Mouse (Mus musculus) kidney, embryonic 16.5 days (tissue): ENCODE results near the gene Smtnl1. TPM values are rescaled to one million over a fixed set of nuclear protein-coding genes. Genes with fewer than 3 reads are reported as not detected.

Experiments
- ATAC-seq: fragments of 200-750 bp; cut with Nextera tagmentation; 2 replicates; pipeline ENCODE4 v1.8.0; 2017; ENCODE audit warnings: moderate TSS enrichment; ENCODE audit not compliant: low FRiP score, low TSS enrichment
- H3K27ac ChIP-seq: fragments of 300-500 bp; sonication (generic); 2 replicates; pipeline ENCODE4 v1.5.1; 2014; ENCODE audit warnings: low read length
- H3K27me3 ChIP-seq: fragments of 300-500 bp; sonication (generic); 2 replicates; pipeline ENCODE4 v1.6.1; 2014; ENCODE audit warnings: low read length, control low read depth, mixed read lengths; ENCODE audit not compliant: insufficient read depth
- H3K36me3 ChIP-seq: fragments of 300-500 bp; sonication (generic); 2 replicates; pipeline ENCODE4 v1.6.1; 2014; ENCODE audit warnings: low read length, control low read depth, mixed read lengths; ENCODE audit not compliant: insufficient read depth
- H3K4me1 ChIP-seq: fragments of 300-500 bp; sonication (generic); 2 replicates; pipeline ENCODE4 v1.6.1; 2014; ENCODE audit warnings: low read length, control low read depth, mixed read lengths; ENCODE audit not compliant: insufficient read depth
- H3K4me2 ChIP-seq: fragments of 300-500 bp; sonication (generic); replicated peaks from 2 replicates; pipeline ENCODE4 v1.6.1; 2014; ENCODE audit warnings: low read depth, low read length
- H3K4me3 ChIP-seq: fragments of 300-500 bp; sonication (generic); 2 replicates; pipeline ENCODE4 v1.5.1; 2014; ENCODE audit warnings: mild to moderate bottlenecking, low read length
- H3K9ac ChIP-seq: fragments of 300-500 bp; sonication (generic); replicated peaks from 2 replicates; pipeline ENCODE4 v1.6.1; 2014; ENCODE audit warnings: low read length
- H3K9me3 ChIP-seq: fragments of 300-500 bp; sonication (generic); 2 replicates; pipeline ENCODE4 v1.6.1; 2016; ENCODE audit warnings: low read length, control low read depth
- WGBS: fragments of 180-500 bp; shearing (Covaris S2); extraction: QIAGEN DNeasy Blood & Tissue Kit; methylation state at CpG from one replicate; pipeline ENCODE4 v1.1.7; 2014; 5-methylcytosine and 5-hydroxymethylcytosine counted together
- polyA plus RNA-seq: library from polyadenylated mRNA; unstranded; fragments of >200 nt; fragmentation: Nextera tagmentation; extraction: Ambion mirVana; gene quantifications from 2 replicates; pipeline ENCODE4 v1.2.1, GENCODE M21; 2015

Smtnl1 gene
- 0.19 and 0.26 TPM in 2 replicates for polyA plus RNA-seq

DNA sequence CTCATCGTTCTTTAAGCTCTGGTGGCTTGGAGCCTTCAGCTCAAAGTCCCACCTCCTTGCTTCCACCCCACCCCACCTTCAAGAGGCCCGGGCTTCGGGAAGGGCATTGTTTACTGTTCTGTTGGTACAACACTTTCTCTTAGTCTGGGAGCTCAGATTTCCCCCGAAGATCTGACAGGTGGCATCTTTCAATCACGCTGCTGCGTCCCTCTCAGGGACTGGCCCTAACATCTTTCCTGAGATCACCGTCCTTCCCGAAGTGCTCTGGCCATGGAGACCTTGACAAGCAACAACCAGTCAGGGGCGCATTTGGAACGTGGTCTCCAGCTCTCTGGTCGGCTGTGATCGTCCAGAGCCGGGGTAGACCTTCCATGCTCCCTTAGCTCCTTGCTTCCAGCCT is at the start of gene Smtnl1:
Gene Smtnl1, minus strand, starts transcription at position 101 of the 400 bp plus-strand sequence.
- Histone ChIP-seq H3K36me3 (no peaks in the 10 kb centered on the region), H3K9me3 (no peaks in the 10 kb centered on the region), H3K4me3 (no peak within 1 kb of the TSS), H3K4me1 (peaks cover 14% of the 10 kb centered on the region; the same call in 1 of the 2 replicates), H3K27ac (0 out of 2 replicates have a peak within 1 kb of the TSS, but pooled peaks have one; percentile 1), H3K27me3 (no peaks in the 10 kb centered on the region), H3K4me2 (no peak within 1 kb of the TSS), H3K9ac (no peak within 1 kb of the TSS)
- WGBS, result 50% methylated on average over 13 of the region's 13 CpGs
- ATAC-seq, result no peak

DNA sequence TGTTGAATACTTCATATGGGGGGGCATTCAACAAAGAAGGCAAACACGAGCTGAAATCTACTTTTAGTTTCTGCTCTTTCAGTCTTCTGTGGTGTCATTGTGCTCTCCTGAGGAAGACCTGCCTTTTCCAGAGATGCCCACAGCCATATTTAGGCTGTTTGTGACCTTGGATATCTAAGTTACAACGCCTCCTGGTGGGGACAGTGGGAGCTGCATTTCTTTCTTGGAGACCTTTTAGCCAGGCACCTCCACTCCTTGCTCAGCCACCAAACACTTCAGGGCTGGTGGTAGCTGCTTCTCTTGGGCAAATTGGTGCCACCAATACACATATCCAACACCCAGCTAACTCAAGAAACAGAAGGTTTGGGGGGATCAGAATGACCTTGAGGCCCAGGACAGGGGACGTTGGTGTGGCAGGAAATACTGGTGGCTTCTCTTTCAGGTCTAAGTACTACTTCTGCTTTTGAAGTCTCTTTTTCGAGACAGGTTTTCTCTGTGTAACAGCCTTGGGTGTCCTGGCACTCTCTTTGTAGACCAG is 48.2 kb upstream of the Smtnl1 start:
- peaks cover 89% of the 10 kb centered on the region for H3K27me3 ChIP-seq
- WGBS, result 60% methylated on average over 4 of the region's 4 CpGs
- no peaks in the 10 kb centered on the region for H3K9me3 ChIP-seq
- no peak overlapping the region for H3K27ac ChIP-seq
- no peak overlapping the region for H3K9ac ChIP-seq
- H3K4me2 ChIP-seq, result no peak overlapping the region
- H3K4me3 ChIP-seq, result no peak overlapping the region
- peaks cover 18% of the 10 kb centered on the region for H3K4me1 ChIP-seq
- no peaks in the 10 kb centered on the region for H3K36me3 ChIP-seq
- ATAC-seq, result no peak

DNA sequence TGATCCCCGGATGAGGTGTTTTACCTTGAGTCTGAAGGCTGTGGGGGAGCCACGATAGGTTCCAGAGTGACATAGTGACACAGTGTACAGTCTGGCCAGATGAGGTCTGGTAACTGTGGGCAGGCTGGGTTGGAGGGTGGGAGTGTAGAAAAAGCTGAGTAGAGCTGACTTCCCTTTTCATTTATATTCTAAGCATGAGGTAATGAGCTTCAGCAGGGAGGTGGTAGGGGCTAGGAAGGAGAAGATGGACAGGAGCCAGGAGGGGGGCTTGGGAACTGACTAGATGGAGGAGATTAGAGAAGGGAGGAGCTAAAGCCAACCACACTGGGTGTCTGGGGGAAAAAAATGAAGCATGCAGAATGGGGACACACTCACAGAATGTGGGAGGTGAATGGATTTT is 46.5 kb upstream of the Smtnl1 start:
- Histone ChIP-seq H3K4me1 (peaks cover 20% of the 10 kb centered on the region), H3K4me2 (no peak overlapping the region), H3K36me3 (no peaks in the 10 kb centered on the region), H3K27ac (no peak overlapping the region), H3K9me3 (no peaks in the 10 kb centered on the region), H3K9ac (no peak overlapping the region), H3K4me3 (no peak overlapping the region), H3K27me3 (peaks cover 72% of the 10 kb centered on the region)
- WGBS, result 63% methylated on average over 2 of the region's 2 CpGs
- ATAC-seq, result no peak

DNA sequence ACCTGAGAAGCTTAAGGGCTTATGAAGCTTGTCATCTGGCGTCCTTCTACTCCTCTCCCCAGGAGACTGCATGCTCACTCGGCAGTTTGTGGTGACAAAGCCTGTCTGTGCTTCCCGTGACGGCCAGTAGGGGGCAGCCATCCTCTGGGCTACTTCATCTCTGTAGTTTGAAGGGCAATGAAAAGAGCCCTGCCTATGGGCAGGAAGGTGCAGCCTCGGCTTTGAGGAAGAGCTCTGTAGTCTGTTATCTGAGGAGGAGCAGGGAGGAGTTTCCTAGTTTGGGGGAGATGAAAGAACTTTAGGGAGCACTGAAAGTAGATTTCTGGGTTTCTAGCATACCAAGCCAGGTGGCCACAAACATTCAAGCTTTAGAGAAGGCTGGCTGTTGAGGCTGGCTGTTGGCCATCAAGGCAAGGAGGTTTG is 46.1 kb upstream of the Smtnl1 start:
- 7% methylated on average over 5 of the region's 5 CpGs for WGBS
- H3K4me2 ChIP-seq, result no peak overlapping the region
- no peak overlapping the region for H3K27ac ChIP-seq
- no peaks in the 10 kb centered on the region for H3K9me3 ChIP-seq
- no peak overlapping the region for H3K9ac ChIP-seq
- H3K4me1 ChIP-seq, result peaks cover 20% of the 10 kb centered on the region
- no peak for ATAC-seq
- no peak overlapping the region for H3K4me3 ChIP-seq
- no peaks in the 10 kb centered on the region for H3K36me3 ChIP-seq
- H3K27me3 ChIP-seq, result peaks cover 67% of the 10 kb centered on the region

DNA sequence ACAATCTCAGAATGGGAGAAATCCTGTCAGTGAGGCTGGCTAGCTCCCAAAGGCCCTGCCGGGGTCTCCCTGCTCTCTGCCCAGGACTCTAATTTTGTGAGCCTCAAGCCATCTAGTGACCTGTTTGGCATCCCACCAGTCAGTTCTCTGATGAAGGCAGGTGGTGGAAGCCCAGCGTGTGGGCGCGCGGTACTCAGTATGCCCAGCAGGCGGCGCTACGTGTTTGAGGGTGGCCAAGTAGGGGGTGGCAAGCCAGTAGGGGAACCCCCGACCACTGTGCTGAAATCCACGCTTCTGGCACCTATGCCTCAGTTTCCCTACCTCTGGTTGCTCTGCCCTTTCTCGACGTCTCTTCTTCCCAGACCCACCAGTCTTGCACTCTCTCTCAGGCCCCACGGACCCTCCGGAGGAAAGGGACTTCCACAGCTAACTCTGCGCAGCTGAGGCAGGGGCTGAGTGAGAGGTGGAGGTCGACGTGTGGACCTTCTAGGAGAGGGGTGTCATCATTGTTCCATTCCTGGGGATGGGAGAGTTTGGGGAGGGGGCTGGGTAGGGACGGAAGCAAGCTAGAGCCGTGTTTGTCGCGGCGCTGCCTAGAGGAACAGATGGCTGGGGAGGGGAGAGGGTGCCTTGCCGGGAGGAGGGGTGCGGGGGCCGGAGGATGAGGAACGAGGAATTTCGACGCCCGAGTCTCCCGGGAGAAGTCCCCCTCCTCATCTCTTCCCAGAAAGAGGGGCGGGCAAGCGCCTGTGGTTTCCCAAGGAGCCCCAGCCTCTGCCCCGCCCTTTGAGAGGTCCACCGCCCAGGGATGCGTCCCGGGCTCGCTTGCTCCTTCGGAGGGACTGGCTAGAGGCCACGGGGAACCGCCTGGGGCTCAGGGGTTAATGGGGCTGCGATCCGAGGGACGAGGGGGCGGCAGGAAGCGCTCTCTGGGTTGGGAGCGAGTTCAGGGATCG is 43.4 kb upstream of the Smtnl1 start:
- Histone ChIP-seq H3K27me3 (peaks cover 42% of the 10 kb centered on the region), H3K4me1 (peaks cover 10% of the 10 kb centered on the region), H3K4me3 (peak overlapping the region; percentile 39), H3K9ac (peak overlapping the region; percentile 54), H3K9me3 (no peaks in the 10 kb centered on the region), H3K27ac (no peak overlapping the region), H3K4me2 (peak overlapping the region; percentile 61), H3K36me3 (peaks cover 6% of the 10 kb centered on the region)
- ATAC-seq, result peak; percentile 42; the same call in 1 of the 2 replicates
- WGBS, result under 1% methylated on average over 45 of the region's 47 CpGs

DNA sequence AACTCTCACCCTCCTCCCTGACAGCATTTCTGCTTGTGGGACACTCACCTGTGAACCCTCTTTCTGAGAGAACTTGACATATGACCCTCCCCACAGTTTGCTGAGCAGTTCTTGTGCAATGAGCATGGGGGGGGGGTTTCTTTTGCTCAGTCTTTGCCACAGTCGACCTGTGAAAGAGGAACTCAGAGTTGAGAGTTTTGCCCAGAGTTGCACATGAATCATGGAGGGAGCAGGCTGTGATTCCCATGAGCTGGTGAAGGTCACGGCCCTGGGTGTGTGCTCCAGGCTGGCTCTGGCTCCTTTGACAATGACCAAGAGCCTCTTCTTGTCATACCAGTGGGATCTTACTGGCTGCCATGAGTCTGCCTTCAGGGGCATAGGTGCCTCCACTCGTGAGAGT is 39.8 kb upstream of the Smtnl1 start:
- Histone ChIP-seq H3K27me3 (peaks cover 13% of the 10 kb centered on the region), H3K4me1 (peaks cover 10% of the 10 kb centered on the region), H3K9ac (no peak overlapping the region), H3K27ac (no peak overlapping the region), H3K4me2 (no peak overlapping the region), H3K9me3 (no peaks in the 10 kb centered on the region), H3K4me3 (no peak overlapping the region), H3K36me3 (peaks cover 19% of the 10 kb centered on the region)
- 83% methylated on average over 3 of the region's 3 CpGs for WGBS
- ATAC-seq, result no peak

DNA sequence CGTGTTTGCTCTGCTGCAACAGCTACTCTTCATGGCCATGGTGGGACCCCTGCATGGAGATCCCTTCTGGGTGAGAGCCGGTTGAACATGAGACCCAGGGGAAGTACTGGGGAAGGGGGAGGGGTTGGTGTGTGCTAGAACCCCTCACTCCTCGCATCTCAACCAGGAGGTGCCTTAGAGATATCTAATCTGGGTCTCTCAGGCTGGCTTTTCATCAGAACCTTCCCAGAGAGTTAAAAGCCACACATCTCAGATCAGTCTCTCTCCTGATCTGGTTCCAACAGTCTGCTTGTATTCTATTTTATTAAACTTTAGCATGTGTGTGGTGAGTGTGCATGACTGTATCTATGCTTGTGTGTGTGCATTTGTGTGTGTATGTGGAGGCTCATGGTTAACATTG is 39.0 kb upstream of the Smtnl1 start:
- 75% methylated on average over 3 of the region's 3 CpGs for WGBS
- H3K36me3 ChIP-seq, result peaks cover 22% of the 10 kb centered on the region
- H3K4me2 ChIP-seq, result no peak overlapping the region
- no peak overlapping the region for H3K4me3 ChIP-seq
- H3K27ac ChIP-seq, result no peak overlapping the region
- no peak for ATAC-seq
- H3K27me3 ChIP-seq, result peaks cover 5% of the 10 kb centered on the region
- H3K9ac ChIP-seq, result no peak overlapping the region
- H3K9me3 ChIP-seq, result no peaks in the 10 kb centered on the region
- peaks cover 9% of the 10 kb centered on the region for H3K4me1 ChIP-seq

DNA sequence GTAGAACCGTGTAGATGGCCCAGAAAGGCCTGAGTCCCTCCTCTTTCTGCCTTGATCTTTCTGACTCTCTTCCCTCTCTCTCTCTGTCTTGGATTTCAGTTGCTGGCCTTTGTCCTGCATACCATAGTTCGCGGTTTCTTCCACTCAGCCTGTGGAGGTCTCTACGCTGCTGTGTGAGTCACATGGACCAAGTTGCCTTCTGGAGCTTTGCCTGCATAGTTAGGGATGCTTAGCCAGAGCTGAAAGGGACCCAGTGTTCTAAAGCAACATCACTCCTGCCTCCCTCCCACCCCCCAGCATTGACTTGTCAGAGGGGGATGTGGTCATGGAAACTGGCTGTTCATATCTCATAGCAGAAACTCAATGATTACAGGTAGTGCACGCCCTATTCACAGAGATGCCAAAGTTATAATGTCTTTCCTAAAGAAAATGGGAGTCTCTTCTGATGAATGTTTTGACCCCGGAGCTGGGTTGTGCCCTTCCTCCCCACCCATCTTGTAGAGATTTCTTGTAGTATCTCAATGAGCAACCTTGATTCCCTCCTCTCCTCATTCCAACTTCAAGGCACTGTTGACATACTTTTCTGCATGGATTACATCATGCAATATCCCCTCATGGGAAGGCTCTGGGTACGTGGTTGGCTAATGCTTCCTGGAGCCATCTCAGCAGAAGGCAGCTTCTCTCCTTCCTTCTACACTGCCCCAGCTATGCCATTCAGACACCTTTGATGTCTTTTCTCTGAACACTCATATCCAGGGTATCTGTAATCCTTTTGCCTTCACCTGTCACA is 37.7 kb upstream of the Smtnl1 start:
- Histone ChIP-seq H3K4me3 (no peak overlapping the region), H3K9me3 (no peaks in the 10 kb centered on the region), H3K27me3 (no peaks in the 10 kb centered on the region), H3K4me2 (no peak overlapping the region), H3K9ac (no peak overlapping the region), H3K36me3 (peaks cover 22% of the 10 kb centered on the region), H3K27ac (no peak overlapping the region), H3K4me1 (no peaks in the 10 kb centered on the region)
- WGBS, result 88% methylated on average over 7 of the region's 7 CpGs
- no peak for ATAC-seq

DNA sequence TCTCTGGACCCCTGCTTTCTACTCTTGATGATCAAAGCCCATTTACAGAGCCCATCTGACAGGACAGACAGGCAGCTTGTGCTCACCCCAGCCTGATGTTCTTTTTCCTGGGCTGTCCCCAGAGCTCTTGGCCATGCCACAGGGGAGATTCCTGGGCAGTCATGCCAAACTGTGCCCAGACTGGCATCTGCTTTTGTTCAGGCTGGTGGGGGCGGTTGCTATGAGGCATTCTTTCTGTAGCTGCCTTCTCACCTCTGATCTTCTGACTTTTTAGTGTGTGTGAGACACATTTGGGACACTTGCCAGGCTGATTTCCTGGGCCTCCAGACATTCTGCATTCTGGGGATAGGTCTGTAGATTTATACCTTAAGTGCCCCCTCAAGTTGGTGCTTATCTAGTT is 36.1 kb upstream of the Smtnl1 start:
- no peak overlapping the region for H3K4me3 ChIP-seq
- H3K4me1 ChIP-seq, result no peaks in the 10 kb centered on the region
- WGBS, result 82% methylated on average over 1 of the region's 1 CpGs
- no peaks in the 10 kb centered on the region for H3K27me3 ChIP-seq
- no peak overlapping the region for H3K9ac ChIP-seq
- ATAC-seq, result no peak
- no peak overlapping the region for H3K27ac ChIP-seq
- H3K9me3 ChIP-seq, result no peaks in the 10 kb centered on the region
- peaks cover 24% of the 10 kb centered on the region for H3K36me3 ChIP-seq
- H3K4me2 ChIP-seq, result no peak overlapping the region
